8 mouse cellular contexts compared by ENCODE assay signal in the genomic region with DNA sequence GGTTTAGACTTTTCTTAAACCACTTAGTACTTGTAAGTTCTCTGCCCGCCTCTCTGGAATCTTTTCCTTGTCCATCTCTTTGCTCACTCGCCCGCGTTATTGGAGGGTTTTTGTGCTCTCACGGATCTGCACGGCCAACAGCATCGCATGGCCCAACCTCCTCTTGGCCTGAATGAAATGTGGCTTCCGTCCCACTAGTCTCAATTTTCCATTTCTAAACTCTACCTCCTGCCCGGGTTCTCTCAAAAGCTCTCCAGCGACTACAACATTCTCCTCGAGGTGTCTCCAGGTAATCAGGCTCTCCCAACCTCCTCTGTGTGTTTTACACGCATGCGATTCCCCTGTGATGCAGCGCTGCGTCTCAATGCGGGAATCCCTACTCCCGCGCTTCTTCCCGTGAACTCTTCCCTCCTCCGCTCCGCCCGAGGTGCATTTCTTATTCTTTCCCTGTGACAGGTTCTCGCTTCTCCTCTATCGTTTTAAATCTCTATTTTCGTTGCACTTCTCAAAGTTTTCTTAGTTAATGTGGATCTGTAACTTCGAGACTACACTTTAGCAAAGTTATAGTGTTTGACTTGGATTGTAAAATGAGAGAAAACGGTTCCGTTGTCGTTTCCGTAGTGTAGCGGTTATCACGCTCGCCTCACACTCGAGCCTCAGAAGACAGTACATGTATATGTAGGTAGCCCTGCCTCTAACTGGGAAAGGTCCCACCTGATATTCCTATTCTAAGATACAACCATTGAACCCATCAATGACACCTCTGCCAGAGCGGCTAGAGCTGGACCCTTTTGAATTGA. TPM values are rescaled to one million over a fixed set of nuclear protein-coding genes. Genes with fewer than 3 reads are reported as not detected.
A peak's percentile ranks its signal among the peaks of the same experiment; 100 is the strongest.
DNase-seq lines count a peak whose midpoint lies in the region; ATAC-seq lines count a peak whose summit lies in the region.

No protein-coding gene starts in this region.

- H3K4me2 ChIP-seq in embryonic facial prominence, embryonic 11.5 days (ENCODE audit: low read depth, low read length) = peak overlapping the region; percentile 65
- peak overlapping the region; percentile 86 for H3K4me2 ChIP-seq in intestine, embryonic 15.5 days (replicated peaks)
- H3K4me2 ChIP-seq in neural tube, embryonic 14.5 days (ENCODE audit: low read depth, low read length) = peak overlapping the region; percentile 68

- no peaks in the 10 kb centered on the region for H3K4me1 ChIP-seq in embryonic facial prominence, embryonic 11.5 days (ENCODE audit: control insufficient read depth, insufficient read depth, low read length)
- no peaks in the 10 kb centered on the region for H3K4me1 ChIP-seq in intestine, embryonic 15.5 days (replicated peaks)
- peaks cover 13% of the 10 kb centered on the region for H3K4me1 ChIP-seq in neural tube, embryonic 14.5 days (ENCODE audit: control insufficient read depth, insufficient read depth, low read length)

- H3K36me3 ChIP-seq in embryonic facial prominence, embryonic 11.5 days (replicated peaks; ENCODE audit: control insufficient read depth, insufficient read depth, low read depth, low read length) = no peaks in the 10 kb centered on the region
- H3K36me3 ChIP-seq in intestine, embryonic 15.5 days = no peaks in the 10 kb centered on the region
- no peaks in the 10 kb centered on the region for H3K36me3 ChIP-seq in neural tube, embryonic 14.5 days (ENCODE audit: control insufficient read depth, insufficient read depth, low read length)

- peak overlapping the region; percentile 26 for H3K9ac ChIP-seq in embryonic facial prominence, embryonic 11.5 days (replicated peaks; ENCODE audit: low read length)
- H3K9ac ChIP-seq in intestine, embryonic 15.5 days = peak overlapping the region; percentile 23; the same call in 1 of the 2 replicates
- peak overlapping the region; percentile 28; the same call in 1 of the 2 replicates for H3K9ac ChIP-seq in neural tube, embryonic 14.5 days (replicated peaks; ENCODE audit: low read depth, low read length)

- WGBS in embryonic facial prominence, embryonic 11.5 days = under 1% methylated on average over 35 of the region's 35 CpGs
- under 1% methylated on average over 35 of the region's 35 CpGs for WGBS in intestine, embryonic 15.5 days
- WGBS in neural tube, embryonic 14.5 days = under 1% methylated on average over 35 of the region's 35 CpGs

- H3K27me3 ChIP-seq in embryonic facial prominence, embryonic 11.5 days (ENCODE audit: control insufficient read depth, insufficient read depth, low read length) = no peaks in the 10 kb centered on the region; the same call in 1 of the 2 replicates
- H3K27me3 ChIP-seq in intestine, embryonic 15.5 days (replicated peaks) = no peaks in the 10 kb centered on the region
- peaks cover 18% of the 10 kb centered on the region for H3K27me3 ChIP-seq in neural tube, embryonic 14.5 days (ENCODE audit: control insufficient read depth, insufficient read depth, low read length)

- no peak for DNase-seq in frontal cortex, postnatal 10 days (ENCODE audit: low spot score in 2 of 2)
- DNase-seq in 3T3-L1 (ENCODE audit: low read depth, low spot score) = peak; percentile 5
- peak; percentile 70 for DNase-seq in embryonic facial prominence, embryonic 11.5 days (ENCODE audit: low spot score)
- DNase-seq in thymus, postnatal 4 days = no peak
- DNase-seq in natural killer cell, adult 2 months (ENCODE audit: low spot score in 2 of 2) = no peak

- no peaks in the 10 kb centered on the region for H3K9me3 ChIP-seq in embryonic facial prominence, embryonic 11.5 days (replicated peaks; ENCODE audit: control insufficient read depth, low read length)
- no peaks in the 10 kb centered on the region for H3K9me3 ChIP-seq in intestine, embryonic 15.5 days
- H3K9me3 ChIP-seq in neural tube, embryonic 14.5 days (ENCODE audit: control insufficient read depth, low read length) = no peaks in the 10 kb centered on the region

- ATAC-seq in frontal cortex, adult (ENCODE audit: low TSS enrichment) = peak; percentile 77
- ATAC-seq in embryonic facial prominence, embryonic 11.5 days (replicated peaks; ENCODE audit: insufficient number of reproducible peaks, low FRiP score, low TSS enrichment, low read depth) = peak; percentile 42
- peak; percentile 47 for ATAC-seq in intestine, embryonic 15.5 days
- peak; percentile 63; the same call in 1 of the 2 replicates for ATAC-seq in neural tube, embryonic 14.5 days (ENCODE audit: low read depth)

- H3K4me3 ChIP-seq in embryonic facial prominence, embryonic 11.5 days (ENCODE audit: low read depth, low read length) = peak overlapping the region; percentile 42
- peak overlapping the region; percentile 39 for H3K4me3 ChIP-seq in intestine, embryonic 15.5 days (replicated peaks)
- peak overlapping the region; percentile 35 for H3K4me3 ChIP-seq in neural tube, embryonic 14.5 days (ENCODE audit: low read depth, low read length)

- H3K27ac ChIP-seq in embryonic facial prominence, embryonic 11.5 days (replicated peaks; ENCODE audit: low read depth, low read length) = no peak overlapping the region
- H3K27ac ChIP-seq in intestine, embryonic 15.5 days = no peak overlapping the region
- no peak overlapping the region for H3K27ac ChIP-seq in neural tube, embryonic 14.5 days (ENCODE audit: low read depth, low read length)

RNA-seq across cellular contexts. Expression of a gene that starts 39.2 kb away (rescaled TPM):
- polyA plus RNA-seq in embryonic facial prominence, embryonic 11.5 days (2014; fragmentation: Nextera tagmentation; extraction: Ambion mirVana) = not detected in 2 replicates
- not detected in 2 replicates for polyA plus RNA-seq in intestine, embryonic 15.5 days (2015; fragmentation: Nextera tagmentation; extraction: Ambion mirVana)
- polyA plus RNA-seq in neural tube, embryonic 14.5 days (2014; fragmentation: Nextera tagmentation; extraction: Ambion mirVana) = not detected in 2 replicates

RNA-seq across cellular contexts. Expression of a gene that starts 50.4 kb away (rescaled TPM):
- polyA plus RNA-seq in embryonic facial prominence, embryonic 11.5 days (2014; fragmentation: Nextera tagmentation; extraction: Ambion mirVana) = not detected in 2 replicates
- not detected in 2 replicates for polyA plus RNA-seq in intestine, embryonic 15.5 days (2015; fragmentation: Nextera tagmentation; extraction: Ambion mirVana)
- polyA plus RNA-seq in neural tube, embryonic 14.5 days (2014; fragmentation: Nextera tagmentation; extraction: Ambion mirVana) = not detected in 2 replicates

Comparison
In these comparisons a context has a peak if more than half of its experiments do, and no peak if none do; other contexts are left out.
1. DNase-seq: peak in 3T3-L1 (single experiment) and embryonic facial prominence, embryonic 11.5 days (single experiment); none in frontal cortex, postnatal 10 days (0 of 2), thymus, postnatal 4 days (single experiment) and natural killer cell, adult 2 months (0 of 2).
2. Peak in every context shown above with its lines, with median percentiles within 50 percentile points of each other: ATAC-seq, H3K4me2 ChIP-seq, H3K4me3 ChIP-seq and H3K9ac ChIP-seq.